Mouse (Mus musculus) MEL (cell line): ENCODE results near the gene Stat4. TPM values are rescaled to one million over a fixed set of nuclear protein-coding genes. Genes with fewer than 3 reads are reported as not detected.

Experiments
- DNase-seq: peaks from one replicate; pipeline ENCODE4 v3.0.0; 2011; ENCODE audit warnings: low read depth, low spot score
- H3K27ac ChIP-seq: 2 replicates; pipeline ENCODE4 v1.5.1; 2012; ENCODE audit warnings: low read depth, mild to moderate bottlenecking, control low read depth, low read length, moderate library complexity; ENCODE audit not compliant: control insufficient read depth
- H3K27me3 ChIP-seq, 2 experiments: fragments of 150-350 bp in 1 of 2; sonication (generic) in 1 of 2; 2 replicates each; pipeline ENCODE4 v1.6.1; 2012; ENCODE audit warnings: low read length in 2 of 2, mild to moderate bottlenecking in 2 of 2, improper control_type of control experiment in 1 of 2, moderate library complexity in 1 of 2; ENCODE audit not compliant: insufficient read depth in 2 of 2, control insufficient read depth in 1 of 2
- H3K36me3 ChIP-seq, 2 experiments: 2 replicates each; pipeline ENCODE4 v1.6.1; 2012 to 2014; ENCODE audit warnings: low read length in 2 of 2, improper control_type of control experiment in 1 of 2, inconsistent platforms in 1 of 2, mild to moderate bottlenecking in 1 of 2; ENCODE audit not compliant: insufficient read depth in 2 of 2, control insufficient read depth in 1 of 2
- H3K4me1 ChIP-seq, 2 experiments: fragments of 150-350 bp in 1 of 2; sonication (generic) in 1 of 2; 2 replicates each; pipeline ENCODE4 v1.6.1; 2012; ENCODE audit warnings: low read length in 2 of 2, improper control_type of control experiment in 1 of 2, mild to moderate bottlenecking in 1 of 2; ENCODE audit not compliant: insufficient read depth in 2 of 2, control insufficient read depth in 1 of 2
- H3K4me3 ChIP-seq, 2 experiments: fragments of 150-350 bp in 1 of 2; sonication (generic) in 1 of 2; 2 replicates each; pipeline ENCODE4 v1.5.1; 2012; ENCODE audit warnings: low read depth in 2 of 2, low read length in 2 of 2, mild to moderate bottlenecking in 2 of 2, moderate library complexity in 2 of 2, control low read depth in 1 of 2, improper control_type of control experiment in 1 of 2; ENCODE audit not compliant: control insufficient read depth in 1 of 2, insufficient read depth in 1 of 2
- H3K79me2 ChIP-seq: 2 replicates; pipeline ENCODE4 v1.6.1; 2012; ENCODE audit warnings: mild to moderate bottlenecking, low read length, moderate library complexity; ENCODE audit not compliant: control insufficient read depth, poor library complexity, insufficient read depth
- H3K9ac ChIP-seq: 2 replicates; pipeline ENCODE4 v1.6.1; 2012; ENCODE audit warnings: low read depth, mild to moderate bottlenecking, control low read depth, low read length, moderate library complexity; ENCODE audit not compliant: control insufficient read depth, poor library complexity, severe bottlenecking
- H3K9me3 ChIP-seq: fragments of 150-350 bp; sonication (generic); replicated peaks from 2 replicates; pipeline ENCODE4 v1.6.1; 2012; ENCODE audit warnings: mild to moderate bottlenecking, low read length, improper control_type of control experiment, moderate library complexity; ENCODE audit not compliant: insufficient read depth
- CTCF ChIP-seq, 3 experiments: IDR thresholded peaks in 2 of 3; conservative IDR thresholded peaks in 1 of 3; 2 replicates each; pipeline ENCODE4 v1.5.1; 2011 to 2012; ENCODE audit warnings: low read length in 3 of 3, low read depth in 2 of 3, mild to moderate bottlenecking in 2 of 3, improper control_type of control experiment in 1 of 3, inconsistent platforms in 1 of 3, mixed read lengths in 1 of 3, moderate library complexity in 1 of 3; ENCODE audit not compliant: control insufficient read depth in 1 of 3, insufficient read depth in 1 of 3, poor library complexity in 1 of 3, severe bottlenecking in 1 of 3
- E2F4 ChIP-seq: IDR thresholded peaks from 2 replicates; pipeline ENCODE4 v1.6.1; 2011; ENCODE audit warnings: low read depth, low read length, improper control_type of control experiment, borderline replicate concordance
- ELF1 ChIP-seq: IDR thresholded peaks from 2 replicates; pipeline ENCODE4 v1.6.1; 2014; ENCODE audit warnings: low read depth, mild to moderate bottlenecking, inconsistent platforms, low read length, improper control_type of control experiment, moderate library complexity
- EP300 ChIP-seq, 2 experiments: IDR thresholded peaks; 2 replicates each; pipeline ENCODE4 v1.6.1; 2011; ENCODE audit warnings: improper control_type of control experiment in 2 of 2, low read length in 2 of 2, low read depth in 1 of 2, mild to moderate bottlenecking in 1 of 2
- JUND ChIP-seq: IDR thresholded peaks from 2 replicates; pipeline ENCODE4 v1.6.1; 2011; ENCODE audit warnings: low read depth, mild to moderate bottlenecking, improper control_type of control experiment, low read length
- MAFK ChIP-seq: IDR thresholded peaks from 2 replicates; pipeline ENCODE4 v1.6.1; 2011; ENCODE audit warnings: low read depth, mild to moderate bottlenecking, low read length, improper control_type of control experiment, borderline replicate concordance
- NRF1 ChIP-seq: IDR thresholded peaks from 2 replicates; pipeline ENCODE4 v1.6.1; 2014; ENCODE audit warnings: low read depth, mild to moderate bottlenecking, inconsistent platforms, low read length, improper control_type of control experiment, moderate library complexity; ENCODE audit not compliant: poor library complexity, insufficient read depth, severe bottlenecking
- POLR2A ChIP-seq, 2 experiments: IDR thresholded peaks; 2 replicates each; pipeline ENCODE4 v1.6.1; 2011 to 2012; ENCODE audit warnings: low read length in 2 of 2, mild to moderate bottlenecking in 2 of 2, control low read depth in 1 of 2, improper control_type of control experiment in 1 of 2, low read depth in 1 of 2, moderate library complexity in 1 of 2; ENCODE audit not compliant: control insufficient read depth in 1 of 2, insufficient read depth in 1 of 2, poor library complexity in 1 of 2
- POLR2AphosphoS2 ChIP-seq: IDR thresholded peaks from 2 replicates; pipeline ENCODE4 v1.6.1; 2011; ENCODE audit warnings: low read length, improper control_type of control experiment
- POLR2AphosphoS5 ChIP-seq: IDR thresholded peaks from 2 replicates; pipeline ENCODE4 v1.6.1; 2012; ENCODE audit warnings: low read depth, borderline replicate concordance, mild to moderate bottlenecking, inconsistent platforms, low read length, moderate library complexity, mixed read lengths
- RAD21 ChIP-seq: IDR thresholded peaks from 2 replicates; pipeline ENCODE4 v1.6.1; 2011; ENCODE audit warnings: mild to moderate bottlenecking, low read depth, low read length, improper control_type of control experiment
- SIN3A ChIP-seq: IDR thresholded peaks from 2 replicates; pipeline ENCODE4 v1.6.1; 2012; ENCODE audit warnings: low read length, improper control_type of control experiment, inconsistent platforms
- SMC3 ChIP-seq: IDR thresholded peaks from 2 replicates; pipeline ENCODE4 v1.6.1; 2011; ENCODE audit warnings: low read depth, low read length, improper control_type of control experiment
- TAL1 ChIP-seq: IDR thresholded peaks from 2 replicates; pipeline ENCODE4 v1.6.1; 2012; ENCODE audit warnings: mild to moderate bottlenecking, inconsistent platforms, low read length, moderate library complexity, mixed read lengths
- TBP ChIP-seq: IDR thresholded peaks from 2 replicates; pipeline ENCODE4 v1.8.0; 2011; ENCODE audit warnings: low read depth, low read length, improper control_type of control experiment
- ZC3H11A ChIP-seq: IDR thresholded peaks from 2 replicates; pipeline ENCODE4 v1.6.1; 2012; ENCODE audit warnings: low read depth, mild to moderate bottlenecking, inconsistent platforms, low read length, improper control_type of control experiment
- ZNF384 ChIP-seq: IDR thresholded peaks from 2 replicates; pipeline ENCODE4 v1.6.1; 2012; ENCODE audit warnings: low read depth, mild to moderate bottlenecking, inconsistent platforms, low read length, improper control_type of control experiment
- polyA plus RNA-seq, 2 experiments: library from polyadenylated mRNA; stranded (reverse) in 1 of 2; unstranded in 1 of 2; fragments of >175 nt in 1 of 2; fragments of >200 nt in 1 of 2; gene quantifications; 2 replicates each; pipeline versions ENCODE4 v1.2.1 to v1.2.4; 2012; ENCODE audit warnings: low replicate concordance in 2 of 2, low read depth in 1 of 2; ENCODE audit not compliant: insufficient read length in 2 of 2, insufficient read depth in 1 of 2, missing spikeins in 1 of 2
- total RNA-seq: library from RNA; depleted of rRNA; stranded (reverse); fragments of 300-350 nt; gene quantifications from 2 replicates; pipeline ENCODE4 v1.2.3, GENCODE M21; 2012; rRNA removed

Gene Stat4
- total RNA-seq (not detected in 2 replicates), polyA plus RNA-seq (not detected)

DNA sequence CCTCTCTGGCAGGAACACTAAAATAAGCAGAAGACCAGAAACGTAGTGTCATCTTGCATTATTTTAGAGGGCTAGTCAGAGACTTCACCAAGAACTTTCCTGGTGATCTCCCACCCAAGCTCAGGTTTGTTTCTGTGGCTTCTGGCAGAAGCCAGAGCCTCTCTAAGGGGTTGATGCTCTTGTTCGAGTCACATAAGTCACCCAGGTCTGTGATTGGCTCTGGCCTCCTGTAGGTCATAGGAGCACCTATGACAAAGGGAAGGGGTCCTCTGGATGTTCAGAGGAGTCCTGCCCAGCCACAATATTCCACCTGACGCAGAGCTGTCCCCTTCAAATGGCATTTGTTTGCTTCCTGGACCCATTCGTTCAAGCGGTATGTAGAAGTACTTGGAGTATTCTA lies at the start of gene Stat4:
Stat4 (plus strand) TSS at position 301 of the 400 bp plus-strand sequence.
- no peak within 1 kb of the TSS for H3K4me3 ChIP-seq
- no peak for DNase-seq
- no peaks in the 10 kb centered on the region for H3K4me1 ChIP-seq
- no peak within 1 kb of the TSS for H3K27ac ChIP-seq
- no peaks in the 10 kb centered on the region for H3K36me3 ChIP-seq
- H3K9me3 ChIP-seq = no peaks in the 10 kb centered on the region
- TF ChIP-seq SIN3A (no peak), JUND (no peak), MAFK (no peak), POLR2A (IDR thresholded peaks at IDR 0.05; ENCODE audit: control insufficient read depth in 1 of 2, insufficient read depth in 1 of 2, low read depth in 1 of 2, low read length in 2 of 2, poor library complexity in 1 of 2) (no peak)
- no peak within 1 kb of the TSS for H3K9ac ChIP-seq
- H3K27me3 ChIP-seq = no peaks in the 10 kb centered on the region
- H3K79me2 ChIP-seq = no peaks in the 10 kb centered on the region

DNA sequence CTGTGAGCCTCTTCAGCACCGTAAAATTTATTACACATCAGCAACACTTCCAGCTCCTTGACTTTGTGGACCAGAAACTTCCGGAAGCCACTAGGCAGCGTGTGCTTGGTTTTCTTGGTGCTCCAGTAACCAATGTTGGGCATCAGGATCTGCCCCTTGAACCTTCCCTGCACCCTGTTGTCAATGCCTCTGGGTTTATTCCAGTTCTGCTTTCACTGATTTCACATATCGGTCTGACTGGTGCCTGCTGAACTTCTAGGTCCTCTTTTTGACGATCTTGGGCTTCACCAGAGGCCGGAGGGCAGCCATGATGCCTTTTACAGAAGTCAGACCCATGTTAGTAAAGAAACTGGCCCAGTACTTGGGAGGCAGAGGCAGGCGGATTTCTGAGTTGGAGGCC lies 48.6 kb upstream of the Stat4 start:
- Histone ChIP-seq H3K4me1 (peaks cover 6 to 10% of the 10 kb centered on the region in 2 experiments), H3K36me3 (peaks cover 0 to 9% of the 10 kb centered on the region in 2 experiments; a peak in 2 of 4 replicates), H3K27me3 (no peaks in the 10 kb centered on the region), H3K9me3 (no peaks in the 10 kb centered on the region), H3K27ac (no peak overlapping the region), H3K9ac (no peak overlapping the region), H3K79me2 (no peaks in the 10 kb centered on the region), H3K4me3 (no peak overlapping the region)
- TF ChIP-seq NRF1 = no peak
- TF ChIP-seq CTCF (IDR thresholded peaks at IDR 0.05 in 2 of 3, conservative IDR thresholded peaks at IDR 0.05 in 1 of 3; ENCODE audit: control insufficient read depth in 1 of 3, insufficient read depth in 1 of 3, low read depth in 2 of 3, low read length in 3 of 3, poor library complexity in 1 of 3, severe bottlenecking in 1 of 3) = no peak
- no peak for TF ChIP-seq ELF1
- TF ChIP-seq POLR2AphosphoS2 = no peak
- no peak for TF ChIP-seq TAL1
- no peak for TF ChIP-seq EP300 (IDR thresholded peaks at IDR 0.05; ENCODE audit: low read depth in 1 of 2, low read length in 2 of 2)
- no peak for TF ChIP-seq ZNF384
- no peak for TF ChIP-seq RAD21
- no peak for TF ChIP-seq POLR2AphosphoS5
- no peak for TF ChIP-seq E2F4
- no peak for TF ChIP-seq ZC3H11A
- DNase-seq = no peak

DNA sequence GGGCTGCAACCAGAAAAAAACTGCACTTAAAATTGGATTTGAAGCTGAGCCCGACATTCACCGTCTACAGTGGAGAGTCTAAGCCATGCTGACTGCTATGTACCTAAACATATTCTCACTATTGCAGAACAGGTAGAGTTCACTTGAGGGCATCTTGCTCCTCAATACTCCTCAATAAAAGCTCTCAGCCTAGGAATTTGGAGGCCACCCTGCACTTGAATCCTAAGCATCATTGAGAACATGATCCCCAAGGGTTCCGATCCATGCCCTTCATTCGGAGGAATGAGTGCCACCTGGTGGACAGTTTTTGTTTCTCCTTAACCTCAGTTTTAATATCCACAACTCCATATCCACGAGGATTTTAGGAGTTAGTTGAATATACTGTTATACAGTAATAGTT lies 42.2 kb upstream of the Stat4 start:
- Histone ChIP-seq H3K9me3 (no peaks in the 10 kb centered on the region), H3K4me1 (no peaks in the 10 kb centered on the region), H3K27me3 (no peaks in the 10 kb centered on the region), H3K27ac (no peak overlapping the region), H3K9ac (no peak overlapping the region), H3K4me3 (no peak overlapping the region), H3K79me2 (no peaks in the 10 kb centered on the region), H3K36me3 (no peaks in the 10 kb centered on the region)
- DNase-seq = peak; percentile 43
- TF ChIP-seq POLR2AphosphoS2 (no peak), CTCF (IDR thresholded peaks at IDR 0.05 in 2 of 3, conservative IDR thresholded peaks at IDR 0.05 in 1 of 3; ENCODE audit: control insufficient read depth in 1 of 3, insufficient read depth in 1 of 3, low read depth in 2 of 3, low read length in 3 of 3, poor library complexity in 1 of 3, severe bottlenecking in 1 of 3) (peak; percentile 50 to 70 (median 54)), ZC3H11A (peak; percentile 62), RAD21 (peak; percentile 70), TBP (no peak), SMC3 (peak; percentile 80)
